Mouse (Mus musculus): ENCODE measurements around the gene Osbpl8. TPM values are rescaled to one million over a fixed set of nuclear protein-coding genes. Genes with fewer than 3 reads are reported as not detected.

Gene Osbpl8
- polyA plus RNA-seq, 1 experiment = 16.4 TPM

DNA sequence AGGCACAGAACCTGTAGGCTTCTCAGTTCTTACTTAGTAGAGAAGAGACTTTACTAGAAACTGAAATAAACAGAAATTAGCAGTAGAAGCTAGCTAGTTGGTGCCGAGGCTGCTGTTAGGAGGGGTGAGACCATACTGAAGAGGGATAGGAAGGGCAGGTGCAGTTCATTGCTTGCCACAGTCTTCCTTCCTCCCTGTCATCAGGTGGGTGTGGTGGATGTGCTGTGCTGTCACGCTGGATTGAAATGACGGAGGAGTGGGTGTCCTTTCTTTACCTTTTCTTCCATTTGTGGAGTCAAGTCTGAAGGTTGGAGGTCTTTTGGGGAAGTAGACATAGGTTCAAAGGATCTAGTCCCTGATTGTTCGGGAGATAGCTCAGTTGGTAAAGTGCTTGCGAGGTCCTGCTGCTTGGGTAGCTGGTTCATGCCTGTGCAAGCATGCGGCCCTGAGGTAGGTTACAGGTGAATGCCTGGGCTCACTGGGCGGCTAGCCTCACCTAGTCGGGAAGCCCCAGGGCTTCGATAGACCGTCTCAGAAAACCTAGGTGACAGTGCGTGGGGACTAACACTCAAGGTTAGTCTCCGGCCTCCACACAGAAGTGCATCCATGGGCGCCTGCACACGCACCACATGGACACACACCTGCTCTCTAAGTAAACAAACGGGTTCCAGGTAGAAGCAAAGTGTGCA lies 6.8 kb downstream of the Osbpl8 start:
- Histone ChIP-seq H3K4me3 (ENCODE audit: low read depth, low read length) (no peak overlapping the region), H3K9me3 (replicated peaks; ENCODE audit: control insufficient read depth, insufficient read depth, low read length, poor library complexity, severe bottlenecking) (no peaks in the 10 kb centered on the region), H3K27ac (ENCODE audit: insufficient read depth, low read length) (no peak overlapping the region), H3K27me3 (ENCODE audit: control insufficient read depth, insufficient read depth, low read length, poor library complexity, severe bottlenecking) (no peaks in the 10 kb centered on the region), H3K9ac (ENCODE audit: low read depth, poor library complexity, severe bottlenecking) (no peak overlapping the region), H3K36me3 (ENCODE audit: control insufficient read depth, insufficient read depth, low read length, poor library complexity, severe bottlenecking) (no peaks in the 10 kb centered on the region), H3K4me1 (ENCODE audit: control insufficient read depth, insufficient read depth, low read length) (no peaks in the 10 kb centered on the region)
- TF ChIP-seq CTCF (IDR thresholded peaks at IDR 0.05; ENCODE audit: low read depth, low read length) (no peak), EP300 (IDR thresholded peaks at IDR 0.05; ENCODE audit: insufficient read depth, low read depth, low read length) (no peak), POLR2A (IDR thresholded peaks at IDR 0.05; ENCODE audit: insufficient read depth, low read length) (no peak)

DNA sequence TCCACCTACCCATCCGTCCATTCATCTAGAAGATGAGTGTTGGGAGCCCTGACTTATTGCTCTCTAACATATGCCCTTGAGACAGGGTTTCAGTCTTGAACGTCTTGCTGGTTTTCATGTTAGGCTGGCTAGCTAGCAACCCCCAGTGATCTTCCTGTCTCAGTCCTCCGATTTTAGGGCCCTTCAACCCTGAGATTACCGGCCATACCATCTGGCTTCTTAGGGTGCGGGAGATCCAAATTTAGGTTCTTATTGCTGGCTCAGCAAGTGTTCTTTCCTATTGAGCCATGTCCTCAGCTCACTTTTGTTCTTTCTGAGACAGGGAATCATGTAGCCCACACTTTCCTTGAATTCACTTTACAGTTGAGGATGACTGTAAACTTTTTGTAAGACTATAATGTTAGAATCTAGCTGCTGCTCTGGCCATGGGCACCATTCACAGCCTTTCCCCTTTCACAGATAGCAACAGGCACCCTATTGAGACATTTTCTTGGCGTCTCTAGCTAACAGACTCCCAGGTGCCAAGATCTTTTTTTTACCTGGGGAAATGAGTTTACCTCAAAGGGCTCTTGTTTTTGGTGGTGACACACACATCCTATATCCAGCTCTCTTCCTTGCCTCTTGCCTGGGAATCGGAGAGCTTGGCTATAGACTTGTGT lies 9.2 kb downstream of the Osbpl8 start:
- Histone ChIP-seq H3K27ac (ENCODE audit: insufficient read depth, low read length) (no peak overlapping the region), H3K9me3 (replicated peaks; ENCODE audit: control insufficient read depth, insufficient read depth, low read length, poor library complexity, severe bottlenecking) (no peaks in the 10 kb centered on the region), H3K9ac (ENCODE audit: low read depth, poor library complexity, severe bottlenecking) (no peak overlapping the region), H3K4me3 (ENCODE audit: low read depth, low read length) (no peak overlapping the region), H3K4me1 (ENCODE audit: control insufficient read depth, insufficient read depth, low read length) (no peaks in the 10 kb centered on the region), H3K27me3 (ENCODE audit: control insufficient read depth, insufficient read depth, low read length, poor library complexity, severe bottlenecking) (no peaks in the 10 kb centered on the region), H3K36me3 (ENCODE audit: control insufficient read depth, insufficient read depth, low read length, poor library complexity, severe bottlenecking) (no peaks in the 10 kb centered on the region)
- no peak for TF ChIP-seq EP300 (IDR thresholded peaks at IDR 0.05; ENCODE audit: insufficient read depth, low read depth, low read length)

- TF ChIP-seq CTCF (IDR thresholded peaks at IDR 0.05; ENCODE audit: low read depth, low read length) (no peak), POLR2A (IDR thresholded peaks at IDR 0.05; ENCODE audit: insufficient read depth, low read length) (no peak), EP300 (IDR thresholded peaks at IDR 0.05; ENCODE audit: insufficient read depth, low read depth, low read length) (no peak)
- no peak overlapping the region for H3K9ac ChIP-seq (ENCODE audit: low read depth, poor library complexity, severe bottlenecking)
- no peak overlapping the region for H3K4me3 ChIP-seq (ENCODE audit: low read depth, low read length)
- H3K4me1 ChIP-seq (ENCODE audit: control insufficient read depth, insufficient read depth, low read length) = no peaks in the 10 kb centered on the region
- H3K36me3 ChIP-seq (ENCODE audit: control insufficient read depth, insufficient read depth, low read length, poor library complexity, severe bottlenecking) = no peaks in the 10 kb centered on the region
- no peaks in the 10 kb centered on the region for H3K27me3 ChIP-seq (ENCODE audit: control insufficient read depth, insufficient read depth, low read length, poor library complexity, severe bottlenecking)
- no peaks in the 10 kb centered on the region for H3K9me3 ChIP-seq (replicated peaks; ENCODE audit: control insufficient read depth, insufficient read depth, low read length, poor library complexity, severe bottlenecking)
- no peak overlapping the region for H3K27ac ChIP-seq (ENCODE audit: insufficient read depth, low read length)
These were observed 12.8 kb downstream of the Osbpl8 start for GRCm38 (mm10) chr10:111177336-111177735.

DNA sequence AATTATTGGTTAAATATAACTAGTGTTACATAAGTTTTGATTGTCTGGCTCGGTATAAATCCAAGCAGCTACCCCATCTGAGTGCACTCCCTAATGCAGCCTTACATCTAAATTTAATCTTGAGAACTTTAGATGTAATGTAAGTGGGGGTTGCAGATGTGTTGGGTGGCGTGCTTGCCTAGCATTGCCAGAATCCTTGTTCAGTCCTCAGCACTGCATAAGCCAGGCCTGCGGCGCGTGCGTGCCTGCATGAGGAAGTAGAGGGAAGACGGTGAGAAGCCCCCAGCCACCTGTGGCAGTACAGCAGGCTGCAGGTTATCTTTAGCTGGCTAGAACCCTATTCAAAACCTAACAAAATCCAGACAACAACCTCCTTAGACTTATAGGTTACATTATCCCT lies 13.5 kb downstream of the Osbpl8 start:
- Histone ChIP-seq H3K27ac (ENCODE audit: insufficient read depth, low read length) (no peak overlapping the region), H3K4me1 (ENCODE audit: control insufficient read depth, insufficient read depth, low read length) (no peaks in the 10 kb centered on the region), H3K27me3 (ENCODE audit: control insufficient read depth, insufficient read depth, low read length, poor library complexity, severe bottlenecking) (no peaks in the 10 kb centered on the region), H3K9ac (ENCODE audit: low read depth, poor library complexity, severe bottlenecking) (no peak overlapping the region), H3K4me3 (ENCODE audit: low read depth, low read length) (no peak overlapping the region), H3K36me3 (ENCODE audit: control insufficient read depth, insufficient read depth, low read length, poor library complexity, severe bottlenecking) (no peaks in the 10 kb centered on the region), H3K9me3 (replicated peaks; ENCODE audit: control insufficient read depth, insufficient read depth, low read length, poor library complexity, severe bottlenecking) (no peaks in the 10 kb centered on the region)
- TF ChIP-seq EP300 (IDR thresholded peaks at IDR 0.05; ENCODE audit: insufficient read depth, low read depth, low read length) (no peak), CTCF (IDR thresholded peaks at IDR 0.05; ENCODE audit: low read depth, low read length) (no peak), POLR2A (IDR thresholded peaks at IDR 0.05; ENCODE audit: insufficient read depth, low read length) (no peak)

GRCm38 (mm10) chr10:111180633-111181032 lies 16.1 kb downstream of the Osbpl8 start:
- H3K36me3 ChIP-seq (ENCODE audit: control insufficient read depth, insufficient read depth, low read length, poor library complexity, severe bottlenecking) = no peaks in the 10 kb centered on the region
- H3K4me1 ChIP-seq (ENCODE audit: control insufficient read depth, insufficient read depth, low read length) = no peaks in the 10 kb centered on the region
- H3K27ac ChIP-seq (ENCODE audit: insufficient read depth, low read length) = no peak overlapping the region
- no peak overlapping the region for H3K9ac ChIP-seq (ENCODE audit: low read depth, poor library complexity, severe bottlenecking)
- no peak overlapping the region for H3K4me3 ChIP-seq (ENCODE audit: low read depth, low read length)
- no peaks in the 10 kb centered on the region for H3K27me3 ChIP-seq (ENCODE audit: control insufficient read depth, insufficient read depth, low read length, poor library complexity, severe bottlenecking)
- no peaks in the 10 kb centered on the region for H3K9me3 ChIP-seq (replicated peaks; ENCODE audit: control insufficient read depth, insufficient read depth, low read length, poor library complexity, severe bottlenecking)
- peak; percentile 34 for TF ChIP-seq CTCF (IDR thresholded peaks at IDR 0.05; ENCODE audit: low read depth, low read length)
- TF ChIP-seq POLR2A (IDR thresholded peaks at IDR 0.05; ENCODE audit: insufficient read depth, low read length) = no peak

GRCm38 (mm10) chr10:111183634-111184270 lies 19.2 kb downstream of the Osbpl8 start:
- no peak overlapping the region for H3K9ac ChIP-seq (ENCODE audit: low read depth, poor library complexity, severe bottlenecking)
- H3K9me3 ChIP-seq (replicated peaks; ENCODE audit: control insufficient read depth, insufficient read depth, low read length, poor library complexity, severe bottlenecking) = no peaks in the 10 kb centered on the region
- H3K27ac ChIP-seq (ENCODE audit: insufficient read depth, low read length) = no peak overlapping the region
- no peak overlapping the region for H3K4me3 ChIP-seq (ENCODE audit: low read depth, low read length)
- H3K36me3 ChIP-seq (ENCODE audit: control insufficient read depth, insufficient read depth, low read length, poor library complexity, severe bottlenecking) = no peaks in the 10 kb centered on the region
- no peaks in the 10 kb centered on the region for H3K4me1 ChIP-seq (ENCODE audit: control insufficient read depth, insufficient read depth, low read length)
- H3K27me3 ChIP-seq (ENCODE audit: control insufficient read depth, insufficient read depth, low read length, poor library complexity, severe bottlenecking) = no peaks in the 10 kb centered on the region
- TF ChIP-seq EP300 (IDR thresholded peaks at IDR 0.05; ENCODE audit: insufficient read depth, low read depth, low read length) (no peak), CTCF (IDR thresholded peaks at IDR 0.05; ENCODE audit: low read depth, low read length) (no peak), POLR2A (IDR thresholded peaks at IDR 0.05; ENCODE audit: insufficient read depth, low read length) (no peak)
